Mouse (Mus musculus) liver, postnatal 0 days (tissue): ENCODE data around the gene Setdb2. TPM values are rescaled to one million over a fixed set of nuclear protein-coding genes. Genes with fewer than 3 reads are reported as not detected.

Experiments used
- ATAC-seq: fragments of 200-750 bp; cut with Nextera tagmentation; 2 replicates; pipeline ENCODE4 v1.8.0; 2017; ENCODE audit warnings: mild to moderate bottlenecking, moderate library complexity
- DNase-seq: peaks from one replicate; pipeline ENCODE4 v3.0.0-alpha.2; 2016
- H3K27ac ChIP-seq: fragments of 300-500 bp; sonication (generic); 2 replicates; pipeline ENCODE4 v1.5.1; 2014; ENCODE audit warnings: antibody characterized with exemption, moderate library complexity, mild to moderate bottlenecking, low read depth
- H3K27me3 ChIP-seq: fragments of 300-500 bp; sonication (generic); 2 replicates; pipeline ENCODE4 v1.6.1; 2014; ENCODE audit warnings: low read length, control low read depth, mixed read lengths; ENCODE audit not compliant: insufficient read depth
- H3K36me3 ChIP-seq: fragments of 300-500 bp; sonication (generic); replicated peaks from 2 replicates; pipeline ENCODE4 v1.6.1; 2014; ENCODE audit warnings: mild to moderate bottlenecking, control low read depth, low read length, moderate library complexity, mixed read lengths; ENCODE audit not compliant: insufficient read depth
- H3K4me1 ChIP-seq: fragments of 300-500 bp; sonication (generic); 2 replicates; pipeline ENCODE4 v1.6.1; 2014; ENCODE audit warnings: antibody characterized with exemption, mild to moderate bottlenecking, control low read depth; ENCODE audit not compliant: insufficient read depth
- H3K4me2 ChIP-seq: fragments of 300-500 bp; sonication (generic); 2 replicates; pipeline ENCODE4 v1.6.1; 2014; ENCODE audit warnings: low read depth, mild to moderate bottlenecking, low read length, moderate library complexity, mixed read lengths
- H3K4me3 ChIP-seq: fragments of 300-500 bp; sonication (generic); 2 replicates; pipeline ENCODE4 v1.5.1; 2014; ENCODE audit warnings: low read depth, low read length
- H3K9ac ChIP-seq: fragments of 300-500 bp; sonication (generic); replicated peaks from 2 replicates; pipeline ENCODE4 v1.6.1; 2014; ENCODE audit warnings: mild to moderate bottlenecking, moderate library complexity
- H3K9me3 ChIP-seq: fragments of 300-500 bp; sonication (generic); 2 replicates; pipeline ENCODE4 v1.6.1; 2016; ENCODE audit warnings: mild to moderate bottlenecking, control low read depth, low read length, mixed read lengths
- CTCF ChIP-seq: sonication (generic); IDR thresholded peaks from 2 replicates; pipeline ENCODE4 v1.5.1; 2016; ENCODE audit warnings: antibody characterized with exemption, low read depth
- EP300 ChIP-seq: IDR thresholded peaks from 2 replicates; pipeline ENCODE4 v1.6.1; 2016; ENCODE audit warnings: antibody characterized with exemption, low read depth, mild to moderate bottlenecking
- WGBS: fragments of 180-500 bp; shearing (Covaris S2); extraction: QIAGEN DNeasy Blood & Tissue Kit; methylation state at CpG from one replicate; pipeline ENCODE4 v1.1.7; 2014; ENCODE audit not compliant: insufficient replicate concordance; 5-methylcytosine and 5-hydroxymethylcytosine counted together
- polyA plus RNA-seq: library from polyadenylated mRNA; unstranded; fragments of >200 nt; fragmentation: Nextera tagmentation; extraction: Ambion mirVana; gene quantifications from 2 replicates; pipeline ENCODE4 v1.2.1, GENCODE M21; 2015

Setdb2 gene
- polyA plus RNA-seq, 1 experiment from 2014 or later: 9.5 TPM

DNA sequence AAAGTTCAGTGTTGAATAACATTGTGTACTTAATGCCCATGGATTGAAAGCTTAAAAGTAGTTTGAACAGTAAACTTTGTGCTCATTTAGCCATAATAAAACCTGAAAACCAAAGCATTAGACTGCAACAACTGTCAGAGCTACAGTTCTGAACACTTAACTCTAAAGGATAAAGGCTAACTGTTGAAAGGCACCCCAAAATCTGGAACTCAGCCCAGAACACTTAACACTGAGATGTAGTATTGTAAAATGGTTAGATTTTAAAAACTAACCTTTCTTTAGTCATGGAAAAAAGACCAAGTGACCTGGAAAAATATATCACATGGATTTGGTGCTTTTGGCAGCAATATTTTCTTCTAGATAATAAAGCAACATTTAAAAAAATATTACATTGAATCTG, 7.3 kb upstream of the Setdb2 start:
- Histone ChIP-seq H3K9me3 (no peaks in the 10 kb centered on the region; the same call in 1 of the 2 replicates), H3K4me2 (no peak overlapping the region), H3K36me3 (no peaks in the 10 kb centered on the region), H3K27ac (peak overlapping the region; percentile 22; the same call in 1 of the 2 replicates), H3K9ac (no peak overlapping the region), H3K4me3 (no peak overlapping the region), H3K4me1 (no peaks in the 10 kb centered on the region), H3K27me3 (no peaks in the 10 kb centered on the region)
- no peak for DNase-seq
- ATAC-seq: no peak
- TF ChIP-seq CTCF (no peak), EP300 (no peak)

DNA sequence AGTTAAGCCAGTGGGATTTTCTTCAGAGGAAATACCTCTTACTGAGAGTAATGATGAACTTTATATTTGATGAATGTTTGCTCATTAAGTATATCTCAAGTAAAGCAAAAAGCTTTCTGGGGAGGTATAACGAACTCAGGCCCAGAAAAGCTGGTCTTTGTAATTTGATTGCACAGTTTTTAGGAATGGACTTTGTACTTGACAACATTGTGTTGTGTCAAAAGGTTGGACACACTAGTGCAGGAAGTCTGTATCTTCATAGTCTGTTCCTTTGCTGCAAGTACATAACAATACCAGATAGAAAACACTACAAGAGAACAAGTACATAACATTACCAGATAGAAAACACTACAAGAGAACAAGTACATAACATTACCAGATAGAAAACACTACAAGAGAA, 4.7 kb upstream of the Setdb2 start:
- 65% methylated on average over 1 of the region's 1 CpGs for WGBS
- H3K4me2 ChIP-seq: no peak overlapping the region

DNA sequence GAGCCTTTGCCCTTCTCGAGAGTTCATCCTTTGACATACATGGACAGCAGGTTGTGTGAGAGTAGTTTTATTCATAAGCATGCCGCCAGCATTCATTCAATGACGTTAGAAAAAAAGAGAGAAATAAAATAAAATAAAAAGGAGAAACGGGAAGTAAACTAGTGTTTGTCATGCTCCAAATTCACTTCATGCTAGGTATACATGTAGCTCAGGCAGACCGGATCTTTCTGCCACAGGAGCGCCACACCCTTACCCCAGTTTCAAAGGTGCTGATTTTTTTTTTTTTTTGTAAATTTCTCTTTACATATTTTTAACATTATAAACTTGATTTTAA, 755 bp upstream of the Setdb2 start:
- WGBS: under 1% methylated on average over 6 of the region's 6 CpGs
- no peak for ATAC-seq

More for the DNA sequence above, 4.7 kb upstream of the Setdb2 start:
- DNase-seq (no peak), ATAC-seq (peak; percentile 43)
- no peaks in the 10 kb centered on the region for H3K27me3 ChIP-seq
- no peak; the same call in 1 of the 2 replicates for TF ChIP-seq EP300
- TF ChIP-seq CTCF: no peak
- peak overlapping the region; percentile 86 for H3K27ac ChIP-seq
- no peaks in the 10 kb centered on the region for H3K36me3 ChIP-seq
- H3K9me3 ChIP-seq: no peaks in the 10 kb centered on the region; the same call in 1 of the 2 replicates
- no peaks in the 10 kb centered on the region for H3K4me1 ChIP-seq
- H3K4me3 ChIP-seq: no peak overlapping the region
- H3K9ac ChIP-seq: no peak overlapping the region

DNA sequence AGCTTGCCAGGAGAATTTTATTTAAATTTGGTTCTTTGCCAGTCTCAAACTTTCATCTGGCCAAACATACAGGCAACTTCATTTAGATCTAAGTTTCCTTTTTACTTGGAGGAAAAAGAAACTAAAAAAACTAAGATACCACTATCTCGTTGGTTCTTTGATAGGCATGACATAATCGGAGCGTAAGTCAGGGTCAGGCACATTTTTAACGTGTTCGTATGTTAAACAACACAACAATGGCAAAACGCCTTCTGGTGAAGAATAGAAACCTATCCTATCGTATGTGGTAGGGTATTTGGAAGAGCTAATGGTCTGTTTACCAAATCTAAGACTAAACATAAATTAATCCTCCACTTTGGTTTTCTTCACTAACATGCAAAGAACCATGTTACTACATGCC, 645 bp downstream of the Setdb2 start:
- Histone ChIP-seq H3K27ac (peak overlapping the region; percentile 97), H3K36me3 (peaks cover 8% of the 10 kb centered on the region; the same call in 1 of the 2 replicates), H3K4me1 (no peaks in the 10 kb centered on the region; the same call in 1 of the 2 replicates), H3K9ac (peak overlapping the region; percentile 95), H3K4me2 (peak overlapping the region; percentile 87), H3K4me3 (peak overlapping the region; percentile 85), H3K9me3 (no peaks in the 10 kb centered on the region), H3K27me3 (no peaks in the 10 kb centered on the region)
- TF ChIP-seq EP300 (no peak), CTCF (no peak)
- WGBS: 6% methylated on average over 7 of the region's 7 CpGs
- no peak for DNase-seq
- ATAC-seq: no peak

More for the DNA sequence above, 755 bp upstream of the Setdb2 start:
- peak overlapping the region; percentile 87 for H3K4me2 ChIP-seq
- DNase-seq: no peak
- peaks cover 3% of the 10 kb centered on the region; the same call in 1 of the 2 replicates for H3K36me3 ChIP-seq
- H3K27ac ChIP-seq: peak overlapping the region; percentile 97
- no peaks in the 10 kb centered on the region; the same call in 1 of the 2 replicates for H3K4me1 ChIP-seq
- no peak for TF ChIP-seq EP300
- TF ChIP-seq CTCF: no peak
- no peaks in the 10 kb centered on the region for H3K27me3 ChIP-seq
- H3K9me3 ChIP-seq: no peaks in the 10 kb centered on the region
- peak overlapping the region; percentile 85 for H3K4me3 ChIP-seq
- H3K9ac ChIP-seq: peak overlapping the region; percentile 95

DNA sequence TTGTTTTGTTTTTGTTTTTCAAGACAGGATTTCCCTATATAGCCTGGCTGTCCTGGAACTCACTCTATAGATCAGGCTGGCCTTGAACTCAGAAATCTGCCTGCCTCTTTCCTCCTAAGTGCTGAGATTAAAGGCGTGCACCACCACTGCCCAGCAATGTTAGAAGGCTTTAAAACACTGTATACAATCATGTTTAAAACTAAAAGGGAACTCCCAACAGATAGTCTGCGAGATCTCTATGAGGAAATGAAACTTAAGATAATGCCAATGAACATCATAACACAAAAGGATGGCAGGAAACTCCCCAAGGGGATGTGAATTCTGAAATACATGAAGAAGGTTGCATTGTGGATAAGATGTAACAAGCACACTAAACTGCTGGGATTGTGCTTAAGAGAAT, 2.2 kb downstream of the Setdb2 start:
- H3K9ac ChIP-seq: peak overlapping the region; percentile 95
- H3K36me3 ChIP-seq: peaks cover 8% of the 10 kb centered on the region; the same call in 1 of the 2 replicates
- H3K27me3 ChIP-seq: no peaks in the 10 kb centered on the region
- peaks cover 4% of the 10 kb centered on the region for H3K4me1 ChIP-seq
- WGBS: 48% methylated on average over 2 of the region's 2 CpGs
- ATAC-seq: no peak
- 0 out of 2 replicates have a peak overlapping the region, but pooled peaks have one; percentile 25 for H3K27ac ChIP-seq
- no peak for DNase-seq
- H3K9me3 ChIP-seq: no peaks in the 10 kb centered on the region
- TF ChIP-seq CTCF (no peak), EP300 (no peak)
- H3K4me2 ChIP-seq: peak overlapping the region; percentile 87
- peak overlapping the region; percentile 85 for H3K4me3 ChIP-seq

DNA sequence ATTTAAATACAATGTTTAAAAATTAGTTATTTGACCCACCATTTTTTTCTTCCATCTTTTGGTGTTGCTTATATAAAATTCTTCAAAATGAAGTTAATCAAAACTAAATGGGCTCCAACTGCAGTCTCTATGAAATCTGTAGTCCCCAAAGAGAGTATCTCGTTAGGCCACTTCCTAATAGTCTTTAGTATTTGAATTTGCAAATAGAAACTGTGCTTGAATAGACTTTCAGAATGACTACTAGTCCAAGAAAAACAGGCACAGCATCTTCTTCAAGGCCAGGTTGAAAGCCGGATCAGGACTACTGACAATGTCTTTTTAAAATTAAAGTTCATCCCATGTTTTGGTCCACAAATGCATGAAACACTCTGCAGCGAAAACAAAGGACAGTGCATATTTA, 3.3 kb downstream of the Setdb2 start:
- no peak for TF ChIP-seq EP300
- TF ChIP-seq CTCF: no peak
- H3K36me3 ChIP-seq: peaks cover 8% of the 10 kb centered on the region; the same call in 1 of the 2 replicates
- H3K27me3 ChIP-seq: no peaks in the 10 kb centered on the region
- H3K4me3 ChIP-seq: no peak overlapping the region
- no peak for ATAC-seq
- H3K4me1 ChIP-seq: peaks cover 4% of the 10 kb centered on the region
- no peak overlapping the region for H3K9ac ChIP-seq
- peak overlapping the region; percentile 14; the same call in 1 of the 2 replicates for H3K4me2 ChIP-seq
- no peak overlapping the region for H3K27ac ChIP-seq
- 89% methylated on average over 3 of the region's 3 CpGs for WGBS
- DNase-seq: no peak
- no peaks in the 10 kb centered on the region for H3K9me3 ChIP-seq

DNA sequence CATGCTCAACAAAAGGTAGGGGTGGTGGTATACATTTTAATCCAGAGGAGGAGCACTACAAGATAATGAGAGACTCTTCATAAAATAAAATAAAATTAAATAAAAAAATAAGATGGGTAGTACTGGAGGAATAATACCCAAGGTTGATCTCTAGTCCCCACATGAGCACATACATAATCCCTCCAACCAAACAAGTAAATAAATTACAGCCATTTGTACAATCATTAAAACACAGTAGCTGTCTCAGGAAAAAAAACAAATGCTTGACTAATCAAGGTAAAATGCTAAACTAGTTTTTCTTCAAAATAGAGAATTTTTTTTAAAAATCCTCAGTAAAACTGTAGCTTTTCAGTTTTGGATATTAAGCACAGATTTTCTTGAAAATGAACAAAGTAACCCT, 5.5 kb downstream of the Setdb2 start:
- H3K27ac ChIP-seq: no peak overlapping the region
- H3K27me3 ChIP-seq: no peaks in the 10 kb centered on the region
- H3K36me3 ChIP-seq: peaks cover 11% of the 10 kb centered on the region; the same call in 1 of the 2 replicates
- peaks cover 4% of the 10 kb centered on the region for H3K4me1 ChIP-seq
- ATAC-seq: no peak
- TF ChIP-seq CTCF: no peak
- TF ChIP-seq EP300: no peak
- H3K4me3 ChIP-seq: no peak overlapping the region
- DNase-seq: no peak
- no peak overlapping the region for H3K9ac ChIP-seq
- no peak overlapping the region for H3K4me2 ChIP-seq
- H3K9me3 ChIP-seq: no peaks in the 10 kb centered on the region
